Mouse (Mus musculus): Measurements from ENCODE around the gene Rho. TPM values are rescaled to one million over a fixed set of nuclear protein-coding genes. Genes with fewer than 3 reads are reported as not detected.
A peak's percentile ranks its signal among the peaks of the same experiment; 100 is the strongest.

Rho gene
- total RNA-seq, 2 experiments from 2014 or later = not detected

DNA sequence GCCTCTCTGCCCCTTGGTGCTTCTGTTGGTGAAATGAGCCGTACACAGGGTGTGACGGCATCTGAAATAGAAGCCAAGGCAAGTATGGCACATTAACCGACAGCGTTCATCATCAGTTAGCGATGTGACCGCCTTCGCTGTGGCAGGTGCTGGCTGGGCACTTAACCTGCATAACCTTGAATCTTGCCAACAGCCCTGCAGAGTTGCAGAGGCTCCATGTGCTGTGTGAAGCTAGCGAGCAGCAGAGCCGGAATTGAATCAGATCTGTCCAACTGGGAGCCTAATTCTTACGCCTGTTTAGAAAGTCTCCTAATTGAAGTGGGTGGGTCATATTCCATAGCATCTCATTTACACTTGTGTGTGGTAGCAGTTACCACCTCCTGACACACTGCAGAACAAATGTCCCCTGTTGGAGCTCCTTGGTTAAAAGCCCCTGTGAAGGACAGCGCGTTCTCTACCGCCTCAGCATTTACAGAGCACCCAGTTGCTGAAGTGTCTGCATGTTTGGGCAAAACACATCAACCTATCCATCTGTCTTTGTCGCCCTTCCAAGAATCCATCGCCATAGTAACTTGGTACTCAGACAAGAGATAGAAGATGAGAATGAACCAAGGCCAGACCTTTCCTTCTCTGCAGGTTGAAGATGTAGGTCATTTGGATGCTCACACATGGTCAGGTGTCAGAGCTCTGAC is 16.9 kb upstream of the Rho start:
- intact Hi-C loops (cut with DNase I) = loop anchor here (2.0 kb wide), 1 partner anchor 40 kb away; no protein-coding TSS in a partner anchor
- no peak for DNase-seq

DNA sequence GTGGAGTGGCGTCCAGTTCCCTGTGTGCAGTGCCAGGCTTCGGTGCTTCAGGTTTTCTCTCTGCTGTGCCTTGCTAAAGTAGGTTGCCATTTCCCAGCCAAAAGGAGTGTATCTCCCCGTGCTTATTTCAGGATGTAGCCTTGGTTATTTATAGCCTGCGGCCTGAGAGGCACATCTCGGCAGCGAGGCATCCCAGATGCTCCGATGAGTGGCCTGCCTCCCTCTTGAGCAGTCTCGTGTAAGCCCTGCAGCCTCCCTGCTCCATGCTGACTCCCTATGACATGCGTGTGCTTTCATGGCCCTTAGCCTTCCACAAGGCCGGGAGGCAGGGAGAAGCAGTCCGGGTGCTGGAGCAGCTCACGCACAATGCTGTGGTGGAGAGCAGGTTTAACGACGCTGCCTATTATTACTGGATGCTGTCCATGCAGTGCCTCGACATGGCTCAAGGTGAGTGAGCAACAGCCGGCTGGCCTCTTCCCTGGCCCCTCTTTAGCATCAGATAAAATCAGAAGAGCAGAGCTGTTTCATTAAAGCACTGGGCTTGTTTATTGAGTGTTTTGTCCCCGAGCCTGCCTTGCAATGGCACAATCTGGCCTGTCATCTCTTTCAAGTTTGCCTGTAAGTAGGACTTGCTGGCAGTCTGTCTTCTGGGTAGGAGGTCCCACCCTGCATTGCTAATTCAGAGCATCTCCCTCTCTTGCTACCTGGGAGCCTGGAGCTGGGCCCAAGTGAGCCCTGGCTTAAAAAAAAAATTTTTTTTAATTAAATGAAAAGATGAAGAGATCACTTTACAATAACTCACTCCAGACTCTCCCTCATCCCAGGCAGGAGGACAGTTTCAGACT is 15.7 kb upstream of the Rho start:
- DNase-seq = no peak
- intact Hi-C loops (cut with DNase I) = loop anchor here (2.0 kb wide), 1 partner anchor 39 kb away; no protein-coding TSS in a partner anchor

DNA sequence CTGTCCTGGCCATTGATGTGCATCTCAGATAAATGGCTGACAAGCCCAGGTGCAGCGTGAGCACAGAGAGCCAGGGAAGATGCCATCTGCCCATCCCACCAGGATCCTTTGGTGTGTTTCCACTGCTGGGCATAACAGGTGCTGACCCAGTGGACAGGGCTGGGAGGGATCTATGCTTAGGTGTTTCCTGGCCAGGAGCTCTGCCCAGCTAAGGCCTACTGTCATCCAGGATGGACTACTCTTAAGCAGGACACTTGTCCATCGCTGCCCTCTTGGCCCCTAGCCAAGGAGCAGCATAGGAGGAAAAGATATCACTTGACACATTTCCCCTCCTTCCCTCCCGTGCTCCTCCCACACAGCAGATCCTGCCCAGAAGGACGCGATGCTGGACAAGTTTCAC is 14.9 kb upstream of the Rho start:
- intact Hi-C loops (cut with DNase I) = no loop called here
- DNase-seq = no peak

DNA sequence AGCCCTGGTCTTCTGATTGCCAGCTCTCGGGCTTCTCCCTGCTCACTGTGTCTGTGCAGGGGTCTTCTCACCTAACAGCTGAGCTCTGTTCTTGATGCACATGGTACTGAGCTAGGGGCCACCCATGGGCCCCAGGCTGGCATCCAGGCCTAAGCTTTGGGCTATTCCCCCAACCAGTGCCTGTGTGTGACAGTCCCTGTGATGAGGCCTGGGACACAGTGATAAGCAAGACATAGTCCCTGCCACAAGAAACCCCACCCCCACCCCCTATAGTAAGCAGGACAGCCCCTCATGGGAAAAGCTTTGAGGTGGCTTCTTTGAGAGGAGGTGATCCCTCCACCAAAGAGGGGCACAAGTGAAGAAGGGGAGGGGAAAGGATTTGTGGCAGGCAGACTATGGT is 12.9 kb upstream of the Rho start:
- intact Hi-C loops (cut with DNase I) = no loop called here
- no peak for DNase-seq

DNA sequence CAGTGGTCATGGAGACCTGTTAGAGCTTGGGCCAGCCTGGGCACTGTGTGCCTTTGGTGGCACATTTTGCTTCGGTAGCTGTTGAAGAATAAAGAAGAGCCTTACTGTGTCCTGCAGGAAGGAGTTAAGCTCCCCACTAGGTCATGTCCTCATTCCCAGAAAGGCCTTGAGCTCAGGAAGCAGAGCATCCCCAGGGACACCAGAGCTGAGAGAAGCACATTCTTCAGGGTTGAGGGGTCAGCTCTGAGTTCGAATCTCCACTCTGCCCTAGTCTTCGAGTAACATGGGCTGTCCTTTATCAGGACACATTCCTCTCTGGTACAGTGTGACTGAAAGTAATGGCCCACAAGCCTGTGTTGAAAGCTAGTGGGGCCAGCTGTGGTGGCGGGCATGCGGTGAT is 11.7 kb upstream of the Rho start:
- DNase-seq = no peak
- intact Hi-C loops (cut with DNase I) = no loop called here

DNA sequence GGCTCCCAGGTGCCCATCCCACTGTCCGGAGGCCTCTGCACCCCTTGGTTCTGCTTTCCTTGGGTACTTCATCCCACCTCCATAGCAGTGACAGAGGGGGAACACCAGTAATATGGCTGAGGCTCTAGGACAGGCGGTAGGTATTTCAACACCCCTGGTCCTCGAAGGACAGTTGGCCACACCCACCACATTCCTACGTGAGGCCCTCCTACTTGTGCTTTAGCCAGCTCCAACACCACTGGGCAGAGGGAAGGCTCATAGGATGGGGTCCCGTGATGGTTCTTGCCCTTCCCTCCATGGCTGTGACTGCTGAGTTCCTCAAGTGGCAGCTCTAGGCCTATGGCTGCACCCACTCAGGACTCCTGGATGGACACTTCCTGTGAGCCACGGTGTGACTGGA is 6.7 kb upstream of the Rho start:
- DNase-seq = no peak
- intact Hi-C loops (cut with DNase I) = no loop called here

DNA sequence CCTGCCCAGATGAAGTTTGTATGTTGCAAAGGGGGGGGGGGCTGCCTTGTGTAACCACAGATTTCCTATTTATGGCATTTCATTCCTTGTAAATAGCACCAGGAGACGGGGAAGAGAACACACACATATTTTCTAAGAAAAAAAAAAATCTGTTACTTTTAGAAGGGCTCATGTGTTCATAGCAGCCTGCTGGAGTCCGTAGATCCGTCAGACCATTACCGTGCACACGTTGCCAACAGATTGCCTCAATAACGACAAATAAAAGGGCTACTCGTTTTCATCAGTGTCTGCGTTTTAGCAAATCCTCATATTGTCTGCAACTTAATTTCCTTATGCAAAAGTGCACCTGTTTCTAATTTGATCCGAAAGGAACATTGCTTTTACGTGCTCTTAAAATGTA is 5.1 kb upstream of the Rho start:
- no peak for DNase-seq
- intact Hi-C loops (cut with DNase I) = no loop called here

DNA sequence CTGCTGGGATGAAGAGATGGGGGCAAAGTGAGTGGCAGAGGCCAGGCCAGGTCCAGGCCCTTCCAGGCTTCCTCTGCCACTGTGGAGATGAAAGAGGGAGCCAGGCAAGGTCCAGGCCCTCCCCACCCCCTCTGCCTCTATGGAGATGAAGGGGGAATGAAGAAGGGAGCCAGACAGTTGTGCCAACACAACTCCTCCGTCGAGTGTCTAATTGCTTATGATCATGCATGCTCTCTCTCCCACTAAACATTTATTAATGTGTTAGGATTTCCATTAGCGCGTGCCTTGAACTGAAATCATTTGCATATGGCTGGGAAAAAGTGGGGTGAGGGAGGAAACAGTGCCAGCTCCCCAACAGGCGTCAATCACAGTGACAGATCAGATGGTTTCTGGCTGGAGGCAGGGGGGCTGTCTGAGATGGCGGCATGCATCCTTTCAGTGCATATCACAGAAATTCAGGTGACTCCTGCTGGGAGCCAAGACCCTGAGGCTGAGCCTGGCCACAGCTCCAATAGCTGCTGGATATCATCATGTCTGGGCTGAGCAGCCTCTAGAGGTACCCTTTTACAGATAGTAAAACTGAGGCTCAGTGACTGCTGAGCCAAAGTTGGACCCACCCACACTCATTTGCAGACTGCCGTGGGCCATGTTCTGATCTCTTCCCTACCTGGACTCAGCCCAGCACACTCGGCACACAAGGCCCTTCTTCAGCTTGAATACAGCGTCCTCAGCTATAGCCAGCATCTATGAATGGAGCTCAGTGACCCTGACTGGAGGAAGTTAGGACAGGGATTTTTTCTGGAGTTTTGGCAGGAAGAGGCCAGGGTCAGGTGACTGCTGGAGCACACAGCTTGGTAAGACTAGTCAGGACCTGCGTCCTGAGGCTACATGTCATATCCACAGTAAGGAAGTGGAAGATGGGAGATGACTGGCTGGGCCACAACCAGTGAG is 4.0 kb upstream of the Rho start:
- intact Hi-C loops (cut with DNase I) = no loop called here
- DNase-seq = no peak

DNA sequence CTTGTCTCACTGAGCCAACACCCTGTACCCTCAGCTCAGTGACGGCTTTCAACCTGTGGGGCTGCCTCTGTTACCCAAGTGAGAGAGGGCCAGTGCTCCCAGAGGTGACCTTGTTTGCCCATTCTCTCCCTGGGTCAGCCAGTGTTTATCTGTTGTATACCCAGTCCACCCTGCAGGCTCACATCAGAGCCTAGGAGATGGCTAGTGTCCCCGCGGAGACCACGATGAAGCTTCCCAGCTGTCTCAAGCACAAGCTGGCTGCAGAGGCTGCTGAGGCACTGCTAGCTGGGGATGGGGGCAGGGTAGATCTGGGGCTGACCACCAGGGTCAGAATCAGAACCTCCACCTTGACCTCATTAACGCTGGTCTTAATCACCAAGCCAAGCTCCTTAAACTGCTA is 1.5 kb upstream of the Rho start:
- intact Hi-C loops (cut with DNase I) = no loop called here
- DNase-seq = no peak

DNA sequence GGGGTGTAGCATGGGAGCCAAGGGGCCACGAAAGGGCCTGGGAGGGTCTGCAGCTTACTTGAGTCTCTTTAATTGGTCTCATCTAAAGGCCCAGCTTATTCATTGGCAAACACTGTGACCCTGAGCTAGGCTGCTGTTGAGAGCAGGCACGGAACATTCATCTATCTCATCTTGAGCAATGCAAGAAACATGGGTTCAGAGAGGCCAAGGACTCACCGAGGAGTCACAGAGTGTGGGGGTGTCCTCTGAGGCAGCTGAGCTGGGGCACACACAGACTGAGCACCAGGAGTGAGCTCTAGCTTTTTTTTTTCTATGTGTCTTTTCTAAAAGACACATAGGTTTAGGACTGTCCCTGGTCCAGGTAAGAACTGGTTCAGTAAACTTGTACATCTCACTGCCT is 843 bp downstream of the Rho start:
- DNase-seq = no peak
- intact Hi-C loops (cut with DNase I) = no loop called here

DNA sequence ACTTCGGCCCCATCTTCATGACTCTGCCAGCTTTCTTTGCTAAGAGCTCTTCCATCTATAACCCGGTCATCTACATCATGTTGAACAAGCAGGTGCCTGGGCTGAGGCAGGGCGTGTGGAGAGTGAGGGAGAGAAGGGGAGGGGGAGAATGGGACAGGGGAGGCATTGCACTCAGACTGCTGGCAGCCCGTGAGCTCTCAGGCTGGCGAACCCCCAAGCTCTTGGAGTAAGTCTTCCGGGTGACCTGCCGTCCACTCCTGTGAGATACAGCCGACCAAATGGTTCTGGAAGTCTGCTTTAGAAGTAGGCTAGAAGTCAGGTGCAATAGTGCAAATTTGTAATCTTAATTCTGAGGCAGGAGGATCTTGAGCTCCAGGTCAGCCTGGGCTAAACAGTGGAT is 4.0 kb downstream of the Rho start:
- no peak for DNase-seq
- intact Hi-C loops (cut with DNase I) = no loop called here

DNA sequence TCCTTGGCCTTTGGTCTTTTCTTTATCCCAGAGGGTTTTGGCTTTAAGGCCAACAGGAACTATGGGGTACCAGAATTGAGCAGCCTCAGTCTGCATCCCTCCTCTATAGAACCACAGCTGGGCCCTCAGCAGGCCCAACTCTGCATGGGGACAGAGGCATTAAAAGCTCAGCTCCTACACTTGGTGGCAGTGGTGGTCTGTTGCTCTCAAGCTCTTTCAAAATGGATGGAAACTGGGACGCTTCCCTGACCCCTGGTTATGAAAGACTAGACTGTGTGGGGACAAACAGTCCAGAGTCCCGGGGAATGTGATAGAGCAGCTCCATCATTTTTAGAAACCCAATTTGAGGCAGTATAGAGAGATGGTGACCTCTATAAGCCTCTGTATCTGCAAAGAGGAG is 6.5 kb downstream of the Rho start:
- intact Hi-C loops (cut with DNase I) = no loop called here
- no peak for DNase-seq

DNA sequence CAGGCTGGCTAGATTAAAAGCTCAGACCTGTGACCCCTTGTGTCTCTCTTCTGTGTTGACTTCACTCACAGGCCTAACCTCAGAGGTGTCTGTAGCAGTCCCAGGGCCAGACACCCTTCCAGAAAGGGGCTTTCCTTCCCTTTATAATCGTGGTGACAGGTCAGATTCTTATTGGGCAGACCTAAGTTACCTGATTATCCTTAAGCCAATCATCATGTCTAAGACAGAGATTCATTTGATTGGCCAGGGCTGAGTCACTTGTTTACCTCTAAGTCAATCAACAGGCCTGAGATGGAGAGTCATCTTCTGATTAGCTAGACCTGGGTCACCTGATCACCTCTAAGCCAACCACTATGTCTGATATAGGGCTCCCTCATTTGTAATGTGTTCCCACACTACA is 7.2 kb downstream of the Rho start:
- DNase-seq = no peak
- intact Hi-C loops (cut with DNase I) = no loop called here

DNA sequence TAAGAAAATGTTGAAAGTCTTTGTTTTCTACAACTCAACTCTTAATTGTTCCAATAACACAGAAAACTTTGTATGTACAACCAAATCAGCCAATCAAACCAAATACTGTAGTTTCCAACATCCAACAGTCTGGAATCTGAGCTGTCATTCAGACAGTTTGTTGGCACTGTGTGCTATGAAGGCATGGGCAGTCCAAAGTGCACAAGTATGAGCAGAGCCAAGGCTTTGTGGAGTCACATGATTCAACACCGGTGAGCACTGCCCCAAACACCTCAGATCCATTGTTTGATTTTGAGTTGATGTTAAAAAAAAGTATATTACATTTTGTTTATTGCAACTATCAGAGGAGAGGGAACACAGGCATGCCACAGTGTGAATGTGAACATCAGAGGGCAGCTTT is 9.1 kb downstream of the Rho start:
- intact Hi-C loops (cut with DNase I) = no loop called here

DNA sequence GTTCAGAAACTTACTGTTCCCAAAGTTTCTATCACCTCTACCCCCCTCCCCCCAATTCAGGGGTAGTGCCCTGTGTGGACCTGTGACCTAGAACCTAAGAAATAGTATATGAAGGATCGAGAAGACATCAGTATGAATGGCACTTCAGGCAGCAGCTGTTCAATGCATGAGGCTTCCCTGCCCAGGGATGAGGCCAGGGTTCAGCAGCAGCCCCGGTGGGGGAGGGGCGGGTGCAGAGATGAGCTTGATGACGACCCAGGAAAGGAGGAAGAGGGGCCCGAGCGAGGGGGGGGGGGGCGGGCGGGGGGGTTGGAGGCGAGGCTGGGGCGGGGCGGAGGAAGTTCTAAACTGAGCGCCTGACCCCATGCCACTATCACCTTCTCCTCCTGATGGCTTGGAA is 9.6 kb downstream of the Rho start:
- intact Hi-C loops (cut with DNase I) = no loop called here
- DNase-seq = no peak

More for the DNA sequence above, 9.1 kb downstream of the Rho start:
- DNase-seq = no peak

DNA sequence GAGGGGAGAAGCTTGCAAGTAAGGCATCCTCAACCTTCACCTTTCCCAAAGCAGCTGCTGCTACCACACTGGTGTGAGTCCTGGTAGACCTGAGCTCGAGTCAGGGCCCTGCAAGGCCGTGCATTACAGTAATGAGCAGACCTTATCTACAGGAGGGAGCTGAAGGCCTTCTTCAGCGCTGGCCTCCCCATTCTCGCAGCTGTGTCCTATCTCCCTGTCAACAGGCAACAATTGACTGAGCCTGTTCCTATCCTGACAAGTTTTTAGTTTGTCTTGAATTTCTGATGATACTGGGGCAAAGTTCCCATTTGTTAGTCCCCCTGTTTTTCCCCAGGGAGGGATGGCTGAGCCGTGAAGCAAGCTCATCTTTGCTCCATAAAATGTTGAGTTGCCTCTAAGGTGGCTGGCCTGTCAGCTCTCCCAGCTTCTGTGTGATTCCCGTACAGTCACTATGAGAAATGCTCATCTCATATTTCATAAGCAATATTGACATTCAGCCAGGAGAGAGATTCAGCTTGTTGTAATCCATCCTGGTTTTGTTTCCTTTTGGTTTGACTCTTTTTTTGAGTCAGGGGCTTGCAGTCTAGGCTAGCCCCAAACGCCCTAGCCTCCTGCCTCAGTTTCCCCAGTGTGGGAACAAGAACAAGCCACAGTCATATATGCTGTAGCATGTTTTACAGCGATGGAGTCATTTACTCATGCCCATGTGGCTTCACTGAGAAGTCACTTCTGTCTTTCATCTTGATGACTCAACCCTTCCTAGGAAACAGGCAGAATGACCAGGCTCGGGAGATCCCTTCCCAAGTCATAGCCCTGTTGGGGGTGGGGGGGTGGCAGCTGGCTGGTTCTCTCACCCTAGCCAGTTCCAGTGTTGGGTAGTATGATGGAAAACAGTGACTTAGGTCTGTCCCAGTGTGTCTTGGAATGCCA is 12.2 kb downstream of the Rho start:
- DNase-seq = peak in 1 of 2 experiments; percentile 47
- intact Hi-C loops (cut with DNase I) = no loop called here

DNA sequence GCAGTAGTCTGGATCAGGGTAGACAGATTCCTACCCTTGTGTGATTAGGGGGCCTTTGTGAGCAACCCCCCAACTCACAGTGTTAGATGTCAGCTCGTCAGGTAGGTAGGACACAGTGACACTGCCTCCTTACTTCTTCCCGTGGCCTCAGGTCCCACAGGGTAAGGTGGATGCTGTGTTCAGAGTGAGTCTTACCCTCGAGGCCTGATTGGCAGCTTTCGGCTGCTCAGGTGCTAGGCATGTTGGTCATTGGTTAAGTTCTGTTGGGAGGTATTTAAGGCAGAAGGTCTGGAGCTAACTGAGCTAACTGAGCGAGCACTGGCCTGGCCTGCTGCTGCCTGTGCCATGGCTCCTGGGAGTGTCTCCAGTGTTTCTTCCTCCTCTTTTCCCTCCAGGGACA is 13.1 kb downstream of the Rho start, which contains the start of gene H1foo:
Gene H1foo, plus strand, starts transcription at position 301 of the 400 bp plus-strand sequence.
- intact Hi-C loops (cut with DNase I) = no loop called here
- DNase-seq = no peak

DNA sequence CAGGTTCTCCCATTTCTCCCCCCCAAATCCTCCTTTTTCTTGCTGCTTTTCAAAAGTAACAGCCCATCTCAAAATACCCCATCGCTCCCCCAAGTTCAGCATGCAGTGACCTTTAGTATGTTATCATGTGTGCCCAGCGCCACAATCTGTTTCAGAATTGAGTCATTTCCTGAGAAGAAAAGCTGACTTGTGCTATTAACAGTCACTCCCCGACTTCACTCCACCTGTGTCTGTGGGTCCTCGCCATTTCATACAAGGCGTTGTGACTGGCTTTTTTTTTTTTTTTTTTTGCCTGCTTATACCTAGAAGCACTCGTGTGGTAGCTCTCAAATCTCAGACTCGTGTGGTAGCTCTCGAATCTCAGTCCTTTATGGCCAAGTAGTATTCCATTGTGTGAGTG is 14.1 kb downstream of the Rho start:
- intact Hi-C loops (cut with DNase I) = no loop called here
- DNase-seq = no peak

DNA sequence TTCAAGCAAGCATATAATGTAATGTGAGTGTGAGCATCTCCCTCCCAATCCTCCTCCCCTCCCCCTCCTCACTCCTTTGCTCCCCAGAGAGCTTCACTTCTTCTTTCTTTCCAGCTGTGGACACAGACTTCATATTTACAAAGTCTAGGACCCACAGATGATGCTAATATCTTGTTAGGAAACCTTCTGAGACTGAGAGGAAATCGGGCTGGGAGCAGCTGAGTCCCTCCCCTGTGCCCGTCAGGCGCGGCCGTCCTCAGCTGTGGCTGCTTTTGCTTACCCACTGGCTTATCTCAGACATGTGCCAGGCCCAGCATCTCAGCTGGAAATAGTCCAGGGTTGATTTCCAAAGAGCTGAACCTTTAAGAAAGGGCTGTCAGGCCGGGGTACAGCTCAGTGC is 14.8 kb downstream of the Rho start:
- no peak for DNase-seq
- intact Hi-C loops (cut with DNase I) = no loop called here
